Mouse (Mus musculus) G1E (cell line): ENCODE results near the gene Arl9.

Experiments used
- CTCF ChIP-seq: IDR thresholded peaks from 2 replicates; pipeline ENCODE4 v1.5.1; 2012; ENCODE audit warnings: low read depth, low read length, inconsistent platforms, mixed read lengths
- GATA1 ChIP-seq: IDR thresholded peaks from 2 replicates; pipeline ENCODE4 v1.6.1; 2012; ENCODE audit warnings: borderline replicate concordance, low read length, inconsistent platforms, mixed read lengths
- POLR2AphosphoS5 ChIP-seq: IDR thresholded peaks from 2 replicates; pipeline ENCODE4 v1.6.1; 2012; ENCODE audit warnings: low read depth, low read length, inconsistent platforms; ENCODE audit not compliant: insufficient replicate concordance
- TAL1 ChIP-seq: conservative IDR thresholded peaks from 2 replicates; pipeline ENCODE4 v1.6.1; 2012; ENCODE audit warnings: low read depth, low read length, inconsistent platforms, mixed read lengths

GRCm38 (mm10) chr5:76993174-76993814 lies 10.6 kb upstream of the Arl9 start:
- TF ChIP-seq CTCF (no peak), POLR2AphosphoS5 (no peak), TAL1 (peak; percentile 53), GATA1 (no peak)
